Mouse (Mus musculus) small intestine, adult 2 months (tissue): ENCODE measurements at regions not wholly inside any gene's neighbourhood (a gene's known extent, or its start where the extent isn't known, plus 50 kb on each side); places are given as distances from the start of the nearest gene placed in this dataset.

Experiments
- CTCF ChIP-seq: fragments of 200-500 bp; IDR thresholded peaks from 2 replicates; pipeline ENCODE4 v1.5.1; 2012; ENCODE audit warnings: low read depth, mild to moderate bottlenecking, control low read depth, inconsistent platforms, low read length, moderate library complexity, mixed read lengths; ENCODE audit not compliant: insufficient replicate concordance, insufficient read length; ENCODE audit errors: extremely low read depth
- POLR2A ChIP-seq: fragments of 200-500 bp; IDR thresholded peaks from 2 replicates; pipeline ENCODE4 v1.6.1; 2012; ENCODE audit warnings: low read depth, mild to moderate bottlenecking, control low read depth, inconsistent platforms, low read length, moderate library complexity

- TF ChIP-seq POLR2A (no peak), CTCF (no peak)
Observed at GRCm38 (mm10) chr8:103741395-103741794, 360.0 kb upstream of the Cdh5 start.
